Mouse (Mus musculus): ENCODE measurements around the gene Rab7b. TPM values are rescaled to one million over a fixed set of nuclear protein-coding genes. Genes with fewer than 3 reads are reported as not detected.

The Rab7b gene
- total RNA-seq, 2 experiments from 2014 or later: 3.8 to 4.1 TPM

DNA sequence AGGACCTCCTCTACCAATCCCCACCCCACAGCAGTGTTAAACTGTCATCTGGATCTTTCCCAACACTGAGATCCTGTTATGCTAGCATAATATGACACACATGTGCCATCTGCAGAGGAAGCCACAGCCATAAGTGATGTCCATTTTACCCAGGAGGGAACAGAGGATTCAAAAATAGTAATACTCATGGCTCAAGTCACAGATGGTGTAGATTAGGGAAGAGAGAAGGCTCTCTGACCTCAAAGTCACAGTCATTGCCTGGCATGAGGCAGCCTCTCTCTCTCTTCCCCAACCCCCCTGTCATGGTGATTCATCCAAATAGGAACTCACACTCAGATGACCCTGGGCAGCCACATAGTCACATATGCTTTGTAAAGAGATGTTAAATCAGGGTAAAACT, 2.9 kb downstream of the Rab7b start:
- DNase-seq (ENCODE audit: low spot score in 2 of 2): no peak

DNA sequence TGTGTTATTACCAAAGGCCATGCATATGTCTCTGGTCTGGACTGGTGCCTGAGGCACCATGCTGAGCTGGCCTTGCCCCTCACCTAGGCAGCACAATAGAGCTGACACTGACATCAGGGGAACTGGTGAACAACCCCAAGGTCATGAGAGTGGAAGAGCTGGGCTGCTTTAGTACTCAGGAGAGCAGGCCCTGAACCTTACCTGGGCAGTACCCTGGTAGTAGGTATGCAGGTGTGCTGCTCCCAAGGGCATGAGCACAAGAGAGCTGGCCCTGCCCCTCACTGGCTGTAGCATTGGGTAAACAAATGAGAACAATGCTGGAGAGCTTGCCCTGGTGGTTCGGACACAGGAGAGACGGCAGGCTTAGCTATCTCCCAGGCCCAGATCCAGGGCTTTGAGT, 6.8 kb downstream of the Rab7b start:
- no peak for DNase-seq (ENCODE audit: low spot score in 2 of 2)

DNA sequence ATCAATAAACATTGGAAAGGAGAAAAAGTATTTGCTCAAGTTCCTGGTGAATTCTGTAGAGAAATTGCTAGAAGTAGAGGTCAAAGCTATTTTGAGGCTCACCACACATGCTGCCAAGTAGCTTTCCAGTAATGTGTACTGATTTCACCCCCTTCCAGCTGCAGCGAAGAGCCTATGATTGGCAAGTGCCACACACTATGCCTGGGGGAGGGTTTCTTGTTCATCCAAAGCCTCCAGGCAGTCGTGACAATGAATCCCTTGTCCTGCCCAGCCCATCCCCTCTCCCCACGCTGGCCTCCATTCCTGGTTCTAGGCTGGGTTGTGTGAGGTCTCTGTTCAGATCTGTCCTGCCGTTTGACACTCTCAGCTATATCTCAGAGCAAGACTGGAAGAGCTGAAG, 7.8 kb downstream of the Rab7b start:
- no peak for DNase-seq (ENCODE audit: low spot score in 2 of 2)

DNA sequence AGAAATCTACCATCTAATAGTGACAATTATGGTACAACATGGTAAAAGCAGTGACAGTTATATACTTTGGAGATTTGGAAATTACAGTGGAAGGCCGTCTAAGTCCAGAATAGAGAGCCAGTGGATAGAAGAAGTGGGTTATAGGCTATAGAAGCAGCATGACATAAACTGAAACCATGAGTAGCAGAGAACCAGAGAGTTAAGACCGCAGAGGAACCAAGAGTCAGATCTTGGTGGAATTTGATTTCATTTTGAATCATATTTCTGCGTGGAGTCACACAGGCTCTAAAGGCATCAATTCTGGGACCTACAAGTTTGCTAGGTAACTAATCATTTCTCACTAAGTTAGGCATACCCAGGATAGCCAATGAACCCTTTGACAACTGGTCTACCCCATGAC, 10.3 kb downstream of the Rab7b start:
- DNase-seq (ENCODE audit: low spot score in 2 of 2): no peak

GRCm38 (mm10) chr1:131699642-131700041, 11.1 kb downstream of the Rab7b start:
- no peak for DNase-seq (ENCODE audit: low spot score in 2 of 2)

DNA sequence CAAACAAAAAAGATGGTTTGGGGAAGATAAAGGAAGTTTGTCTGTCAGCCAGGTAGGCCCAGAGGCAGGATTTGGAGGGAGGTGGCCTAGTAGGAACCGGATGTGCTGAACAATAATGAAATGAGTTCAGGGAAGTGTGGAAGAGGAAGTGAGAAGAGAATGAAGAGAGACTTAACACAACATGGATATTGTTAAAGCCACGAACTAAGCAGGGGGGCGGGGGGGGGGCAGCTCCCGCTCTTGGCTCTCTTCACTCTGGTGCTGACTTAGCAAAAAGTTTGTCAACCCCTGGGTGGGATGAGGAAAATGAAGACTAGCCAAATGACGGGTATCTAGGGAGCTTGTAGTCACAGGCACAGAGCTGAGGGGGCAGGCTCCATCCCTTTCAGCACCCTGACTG, 12.0 kb downstream of the Rab7b start:
- no peak for DNase-seq (ENCODE audit: low spot score in 2 of 2)

GRCm38 (mm10) chr1:131701391-131701790, 12.9 kb downstream of the Rab7b start:
- no peak for DNase-seq (ENCODE audit: low spot score in 2 of 2)

DNA sequence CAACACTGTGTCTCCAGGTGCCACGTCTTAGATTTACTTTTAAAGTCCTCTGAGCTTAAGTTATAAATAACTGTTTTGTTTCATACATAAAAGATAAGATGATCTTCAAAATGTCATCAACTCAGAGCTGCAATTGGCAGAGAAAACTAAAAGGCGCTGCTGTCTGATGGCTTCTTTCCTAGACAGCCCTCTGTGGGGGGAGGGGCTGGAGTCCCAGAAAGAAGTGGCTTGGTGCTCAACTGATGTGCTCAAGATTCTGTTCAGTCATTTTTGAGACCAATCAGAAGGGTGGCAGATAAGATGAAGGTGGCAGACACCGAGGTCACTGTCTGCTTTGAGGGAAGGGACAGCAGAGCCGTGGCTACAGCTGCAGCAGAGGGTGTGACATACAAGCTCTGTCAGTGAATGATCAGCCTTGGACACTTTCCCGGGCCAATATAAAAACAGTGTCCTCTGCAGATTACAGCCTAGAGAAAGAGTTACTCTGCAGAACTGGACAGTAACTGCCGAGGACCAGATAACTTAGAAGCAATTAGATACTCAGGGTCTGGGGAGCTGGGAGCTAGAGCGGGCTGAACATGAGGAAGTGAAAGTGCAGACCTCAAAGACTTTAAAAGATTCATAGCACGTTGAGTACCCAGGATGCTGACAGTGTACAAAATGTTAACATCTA, 13.7 kb downstream of the Rab7b start:
- no peak for DNase-seq (ENCODE audit: low spot score in 2 of 2)

DNA sequence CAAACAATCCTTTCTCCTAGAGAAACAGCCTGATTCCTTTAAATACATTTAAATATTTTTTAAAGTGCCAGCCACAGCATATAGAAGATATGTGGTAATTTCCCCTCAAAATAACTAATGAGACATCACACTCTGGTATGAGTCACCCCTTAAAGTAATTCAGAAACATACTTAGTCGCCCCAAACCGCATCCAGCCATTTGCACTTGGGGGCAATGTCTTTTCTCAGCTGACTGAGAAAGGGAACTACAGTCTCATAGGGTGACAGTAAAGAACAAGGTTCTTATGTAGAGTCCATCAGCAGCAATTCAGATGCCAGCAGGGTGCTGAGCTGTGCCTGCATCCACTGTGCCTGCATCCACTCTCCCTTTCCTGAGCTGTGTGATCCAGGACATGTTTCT, 15.0 kb downstream of the Rab7b start:
- DNase-seq (ENCODE audit: low spot score in 2 of 2): no peak

DNA sequence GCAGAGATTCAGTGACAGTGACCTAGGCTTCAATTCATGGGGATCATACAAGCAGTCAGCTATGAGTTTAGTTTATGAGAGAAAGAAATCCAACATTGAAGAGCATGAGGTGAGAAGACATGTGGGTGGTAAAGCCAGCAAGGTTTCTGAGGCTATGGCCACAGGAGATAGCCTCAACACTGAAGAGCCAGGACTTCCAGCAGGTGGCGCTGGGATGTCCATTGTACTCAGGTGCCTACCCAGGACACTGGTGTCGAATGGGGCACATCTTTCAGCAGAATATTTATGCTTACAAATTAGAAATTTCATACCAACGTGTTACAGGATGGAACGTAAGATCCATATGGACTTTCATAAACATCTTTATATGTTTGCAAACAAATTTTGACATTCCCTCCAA, 19.8 kb downstream of the Rab7b start:
- DNase-seq (ENCODE audit: low spot score in 2 of 2): no peak

- DNase-seq (ENCODE audit: low spot score in 2 of 2): no peak
Measured at GRCm38 (mm10) chr1:131711518-131711917, 23.0 kb downstream of the Rab7b start.

- DNase-seq (ENCODE audit: low spot score in 2 of 2): peak; percentile 80 to 88
Measured at GRCm38 (mm10) chr1:131712386-131712785, 23.9 kb downstream of the Rab7b start.

- peak in 1 of 2 experiments; percentile 24 for DNase-seq (ENCODE audit: low spot score in 2 of 2)
Measured at GRCm38 (mm10) chr1:131714388-131715337, 26.2 kb downstream of the Rab7b start.

DNA sequence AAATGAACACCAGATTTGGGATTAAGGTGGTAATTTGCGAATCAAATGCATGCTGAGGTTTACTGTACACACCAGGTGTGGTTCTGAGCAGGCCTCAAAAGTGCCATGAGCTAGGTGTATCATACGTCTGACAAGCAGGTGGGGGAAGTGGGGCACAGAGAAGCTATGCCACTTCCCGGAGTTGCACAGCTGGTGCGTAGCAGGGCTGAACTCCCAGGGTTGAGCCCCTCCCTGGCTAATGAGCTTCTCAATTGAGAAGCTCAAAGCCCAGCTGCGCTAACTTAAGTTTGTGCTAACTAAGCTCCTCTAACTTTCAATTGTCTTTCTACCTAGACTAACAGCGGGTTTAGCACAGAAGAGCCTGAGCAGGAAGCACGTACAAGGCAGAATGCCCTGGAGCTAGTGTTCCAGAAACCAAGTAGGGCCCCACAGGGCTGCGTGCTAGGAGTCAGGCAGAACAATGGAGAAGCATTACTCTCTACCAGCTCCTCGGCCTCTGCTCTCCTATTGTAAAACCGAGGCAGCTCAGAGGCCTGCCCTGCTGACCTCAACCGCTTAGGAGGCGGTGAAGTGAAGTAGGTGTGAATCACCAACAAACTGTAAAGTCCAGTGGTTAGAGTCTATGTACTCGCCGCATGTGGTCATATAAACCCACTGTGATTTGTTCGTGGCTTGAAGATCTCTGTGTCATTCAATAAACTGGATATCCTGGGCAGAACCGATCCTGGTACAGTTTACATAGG, 30.6 kb downstream of the Rab7b start:
- DNase-seq (ENCODE audit: low spot score in 2 of 2): no peak

DNA sequence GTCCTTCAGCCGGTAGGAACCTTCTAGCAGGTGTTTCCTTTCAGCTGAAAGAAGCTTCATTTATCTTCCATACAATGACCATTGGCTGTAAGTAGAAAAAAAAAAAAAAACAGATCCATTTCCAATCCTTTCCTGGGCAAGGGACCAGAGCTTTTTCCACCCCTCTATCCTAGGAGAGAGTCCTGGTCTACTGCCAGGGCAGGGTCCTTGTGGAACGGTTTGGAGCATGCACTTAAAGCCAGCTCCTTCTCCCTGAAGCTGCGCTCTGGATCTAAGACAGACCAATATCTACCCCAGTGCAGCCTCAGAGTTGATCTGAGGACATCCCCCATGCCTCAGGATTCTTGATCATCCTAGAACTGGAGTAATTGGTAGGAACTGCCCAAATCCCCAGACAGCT, 33.5 kb downstream of the Rab7b start:
- DNase-seq (ENCODE audit: low spot score in 2 of 2): no peak

- no peak for DNase-seq (ENCODE audit: low spot score in 2 of 2)
Measured at GRCm38 (mm10) chr1:131723549-131723948, 35.1 kb downstream of the Rab7b start.

DNA sequence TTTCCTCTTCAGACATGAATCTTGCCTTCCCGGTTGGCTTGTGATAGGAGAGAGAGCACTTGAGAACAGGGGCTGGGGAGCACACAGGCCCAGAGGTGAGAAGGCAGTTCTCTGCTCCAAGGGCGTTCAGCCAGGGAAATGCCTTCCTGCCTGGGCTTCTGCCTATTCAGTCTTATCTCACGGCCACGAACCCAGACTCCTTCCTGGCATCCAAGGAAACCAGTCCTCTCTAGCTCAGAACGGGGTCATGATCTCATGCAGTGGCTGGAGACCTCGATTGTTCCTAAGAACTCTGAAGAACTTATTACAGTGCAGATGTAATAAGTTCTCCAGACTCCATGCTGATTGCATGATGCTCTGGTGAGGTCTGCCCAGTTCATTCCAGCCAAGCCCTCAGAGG, 38.1 kb downstream of the Rab7b start:
- no peak for DNase-seq (ENCODE audit: low spot score in 2 of 2)

DNA sequence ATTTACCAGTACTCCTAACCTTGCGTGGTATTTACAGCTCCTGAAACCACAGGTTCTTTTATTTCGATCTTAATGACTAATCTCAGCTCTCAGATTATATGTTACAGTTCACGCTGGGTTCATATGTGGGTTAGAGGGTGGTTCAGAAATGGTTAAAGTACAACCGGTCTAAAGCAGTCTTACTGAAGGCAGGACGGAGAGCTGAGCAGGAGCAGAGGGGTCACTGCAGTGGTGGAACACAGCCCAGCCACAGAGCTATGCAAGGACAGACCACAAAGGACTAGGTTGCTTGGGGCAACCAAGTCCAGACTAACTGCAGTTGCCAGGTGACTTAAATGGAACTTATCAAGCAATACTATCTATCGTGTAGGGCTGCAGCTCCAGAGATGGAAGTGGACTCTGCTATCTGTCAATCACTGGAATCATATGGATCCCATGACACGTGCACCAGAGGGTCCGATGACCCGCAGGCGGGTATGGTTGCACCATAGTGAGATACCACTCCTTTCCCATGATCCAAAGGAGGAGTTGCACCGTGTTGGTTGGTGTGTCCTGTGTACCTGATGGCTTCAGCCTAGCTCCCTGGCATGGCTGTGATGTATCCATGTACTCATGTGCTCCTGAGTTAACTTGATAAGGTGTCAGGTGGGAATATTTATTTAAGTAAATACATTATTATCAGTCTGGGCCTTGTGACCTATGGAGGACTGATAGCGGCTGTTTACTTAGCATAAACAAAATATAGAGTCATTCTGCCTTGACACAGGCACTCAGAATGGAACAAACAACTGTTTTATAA, 42.3 kb downstream of the Rab7b start:
- DNase-seq (ENCODE audit: low spot score in 2 of 2): no peak

DNA sequence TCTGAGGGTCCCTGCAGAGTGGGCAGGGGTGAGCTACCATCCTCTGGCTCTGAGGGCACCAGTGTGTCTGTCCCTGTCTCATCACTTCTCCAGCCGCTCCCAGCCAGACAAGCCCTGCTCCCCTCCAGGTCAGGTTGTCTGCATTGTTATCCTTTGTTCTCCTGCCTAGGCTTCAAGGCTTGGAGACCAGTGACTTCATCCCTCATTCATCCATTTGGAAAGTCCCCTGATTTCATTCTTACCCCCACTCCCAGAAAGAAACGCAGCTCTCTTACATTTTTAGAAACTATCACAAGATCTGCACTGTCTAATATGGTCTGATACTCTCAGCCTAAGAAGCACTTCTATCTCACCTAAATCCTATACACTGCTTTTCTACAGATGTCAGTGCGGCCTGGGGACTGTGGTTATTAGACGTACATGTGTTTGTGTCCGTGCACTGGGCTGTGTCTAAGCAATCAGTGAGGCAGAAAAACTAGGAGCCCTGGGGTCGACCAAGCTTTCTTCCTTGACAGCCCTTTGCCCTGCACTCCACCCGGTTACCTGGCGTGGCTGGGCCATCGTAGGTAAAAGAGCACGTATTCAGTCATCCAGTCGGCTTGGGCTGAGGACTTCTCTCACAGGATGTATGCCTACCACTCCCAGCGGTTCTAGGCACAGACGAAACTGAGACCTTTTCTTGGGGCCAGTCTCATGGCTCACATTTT, 45.1 kb downstream of the Rab7b start:
- no peak for DNase-seq (ENCODE audit: low spot score in 2 of 2)

DNA sequence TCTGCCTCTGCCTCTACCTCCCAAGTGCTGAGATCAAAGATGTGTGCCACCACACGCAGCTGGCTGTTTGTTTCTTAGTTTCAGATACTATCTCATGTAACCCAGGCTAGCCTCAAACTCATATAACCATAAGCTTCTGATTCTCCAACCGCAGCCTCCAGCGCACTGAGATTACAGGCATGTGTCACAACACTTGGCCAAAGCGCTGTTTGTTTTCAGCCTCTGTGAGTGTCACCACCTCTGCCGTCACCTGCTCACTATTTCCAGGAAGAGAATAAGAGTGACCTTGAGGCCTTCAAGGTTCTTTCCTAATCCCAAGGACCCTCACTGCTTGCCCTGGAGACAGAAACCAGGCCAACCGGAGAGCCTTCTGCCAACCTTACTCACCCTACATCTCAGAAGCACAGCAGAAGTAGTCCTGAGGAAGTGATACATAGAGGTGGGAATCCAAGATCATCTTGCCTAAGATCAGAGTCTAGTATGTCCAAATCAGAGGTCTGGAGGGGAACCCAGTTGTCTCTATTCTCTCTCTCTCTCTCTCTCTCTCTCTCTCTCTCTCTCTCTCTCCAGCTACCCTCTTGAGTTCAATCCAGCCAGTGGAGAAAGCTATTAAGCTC, 46.3 kb downstream of the Rab7b start:
- DNase-seq (ENCODE audit: low spot score in 2 of 2): no peak

Measured in layer of hippocampus, postnatal 14 days (tissue).